Mouse (Mus musculus) midbrain, embryonic 10.5 days (tissue): ENCODE measurements around the gene Cabp4. TPM values are rescaled to one million over a fixed set of nuclear protein-coding genes. Genes with fewer than 3 reads are reported as not detected.
A peak's percentile ranks its signal among the peaks of the same experiment; 100 is the strongest.

Experiments
- DNase-seq: peaks from one replicate; pipeline ENCODE4 v3.0.0-alpha.2; 2017; ENCODE audit warnings: low spot score
- H3K27ac ChIP-seq: fragments of 300-500 bp; sonication (generic); replicated peaks from 2 replicates; pipeline ENCODE4 v1.5.1; 2016; ENCODE audit warnings: mild to moderate bottlenecking
- H3K27me3 ChIP-seq: fragments of 300-500 bp; sonication (generic); 2 replicates; pipeline ENCODE4 v1.6.1; 2016; ENCODE audit warnings: low read depth, mild to moderate bottlenecking; ENCODE audit not compliant: poor library complexity, severe bottlenecking
- H3K36me3 ChIP-seq: fragments of 300-500 bp; sonication (generic); 2 replicates; pipeline ENCODE4 v1.6.1; 2016; ENCODE audit warnings: mild to moderate bottlenecking, moderate library complexity
- H3K4me1 ChIP-seq: fragments of 300-500 bp; sonication (generic); 2 replicates; pipeline ENCODE4 v1.6.1; 2016
- H3K4me3 ChIP-seq: fragments of 300-500 bp; sonication (generic); 2 replicates; pipeline ENCODE4 v1.5.1; 2016; ENCODE audit warnings: mild to moderate bottlenecking, moderate library complexity
- H3K9me3 ChIP-seq: fragments of 300-500 bp; sonication (generic); replicated peaks from 2 replicates; pipeline ENCODE4 v1.6.1; 2016; ENCODE audit warnings: mild to moderate bottlenecking
- WGBS: fragments of 180-500 bp; shearing (Covaris S2); methylation state at CpG from one replicate; pipeline ENCODE4 v1.1.7; 2016; 5-methylcytosine and 5-hydroxymethylcytosine counted together
- polyA plus RNA-seq: library from polyadenylated mRNA; unstranded; fragments of >200 nt; fragmentation: Nextera tagmentation; extraction: Ambion mirVana; gene quantifications from 2 replicates; pipeline ENCODE4 v1.2.1, GENCODE M21; 2016

Cabp4 gene
- polyA plus RNA-seq, 1 experiment from 2014 or later: not detected

GRCm38 (mm10) chr19:4175368-4175947 lies 31.6 kb upstream of the Cabp4 start, which contains the start of gene Carns1:
Carns1 (minus strand) TSS chr19:4175479.
- 2% methylated on average over 11 of the region's 11 CpGs for WGBS
- Histone ChIP-seq H3K27ac (peak within 1 kb of the TSS; percentile 65; the same call in 1 of the 2 replicates), H3K4me1 (peaks cover 23% of the 10 kb centered on the region), H3K9me3 (no peaks in the 10 kb centered on the region), H3K36me3 (no peaks in the 10 kb centered on the region), H3K4me3 (peak within 1 kb of the TSS; percentile 36), H3K27me3 (peaks cover 21% of the 10 kb centered on the region)
- DNase-seq: peak; percentile 42

- H3K27me3 ChIP-seq: peaks cover 23% of the 10 kb centered on the region
- H3K9me3 ChIP-seq: no peaks in the 10 kb centered on the region
- DNase-seq: no peak
- no peaks in the 10 kb centered on the region for H3K36me3 ChIP-seq
- peaks cover 35% of the 10 kb centered on the region for H3K4me1 ChIP-seq
- H3K27ac ChIP-seq: no peak overlapping the region
- H3K4me3 ChIP-seq: no peak overlapping the region
- WGBS: 61% methylated on average over 11 of the region's 11 CpGs
These were observed 29.1 kb upstream of the Cabp4 start for GRCm38 (mm10) chr19:4172925-4173324.

- Histone ChIP-seq H3K27me3 (peaks cover 23% of the 10 kb centered on the region), H3K27ac (no peak overlapping the region), H3K9me3 (no peaks in the 10 kb centered on the region), H3K4me3 (0 out of 2 replicates have a peak overlapping the region, but pooled peaks have one; percentile 9), H3K36me3 (no peaks in the 10 kb centered on the region), H3K4me1 (peaks cover 35% of the 10 kb centered on the region)
- no peak for DNase-seq
- 74% methylated on average over 13 of the region's 13 CpGs for WGBS
These were observed 27.8 kb upstream of the Cabp4 start for GRCm38 (mm10) chr19:4171393-4172290.

GRCm38 (mm10) chr19:4170723-4171392 lies 27.0 kb upstream of the Cabp4 start:
- DNase-seq: no peak
- H3K27ac ChIP-seq: peak overlapping the region; percentile 94
- H3K27me3 ChIP-seq: peaks cover 21% of the 10 kb centered on the region
- H3K36me3 ChIP-seq: no peaks in the 10 kb centered on the region
- no peaks in the 10 kb centered on the region for H3K9me3 ChIP-seq
- peaks cover 33% of the 10 kb centered on the region for H3K4me1 ChIP-seq
- 91% methylated on average over 10 of the region's 10 CpGs for WGBS
- H3K4me3 ChIP-seq: no peak overlapping the region

- Histone ChIP-seq H3K4me3 (peak overlapping the region; percentile 60), H3K36me3 (no peaks in the 10 kb centered on the region), H3K27me3 (peaks cover 18% of the 10 kb centered on the region), H3K4me1 (peaks cover 23% of the 10 kb centered on the region), H3K27ac (peak overlapping the region; percentile 94), H3K9me3 (no peaks in the 10 kb centered on the region)
- DNase-seq: no peak
- 11% methylated on average over 27 of the region's 27 CpGs for WGBS
These were observed 26.0 kb upstream of the Cabp4 start for GRCm38 (mm10) chr19:4169810-4170209.

- peak; percentile 100 for DNase-seq
- Histone ChIP-seq H3K4me1 (peaks cover 23% of the 10 kb centered on the region), H3K4me3 (peak overlapping the region; percentile 60), H3K27ac (peak overlapping the region; percentile 94), H3K36me3 (no peaks in the 10 kb centered on the region), H3K9me3 (no peaks in the 10 kb centered on the region), H3K27me3 (peaks cover 18% of the 10 kb centered on the region)
- WGBS: under 1% methylated on average over 43 of the region's 43 CpGs
These were observed 25.5 kb upstream of the Cabp4 start for GRCm38 (mm10) chr19:4169378-4169784.

- H3K27me3 ChIP-seq: peaks cover 17% of the 10 kb centered on the region
- H3K9me3 ChIP-seq: no peaks in the 10 kb centered on the region
- 84% methylated on average over 9 of the region's 9 CpGs for WGBS
These were observed 23.0 kb upstream of the Cabp4 start for GRCm38 (mm10) chr19:4166678-4167476.

GRCm38 (mm10) chr19:4164721-4165120 lies 20.9 kb upstream of the Cabp4 start:
- no peaks in the 10 kb centered on the region for H3K9me3 ChIP-seq
- DNase-seq: no peak
- 83% methylated on average over 2 of the region's 2 CpGs for WGBS
- peaks cover 16% of the 10 kb centered on the region for H3K36me3 ChIP-seq
- H3K4me1 ChIP-seq: peaks cover 22% of the 10 kb centered on the region
- no peak overlapping the region for H3K27ac ChIP-seq
- H3K27me3 ChIP-seq: no peaks in the 10 kb centered on the region
- H3K4me3 ChIP-seq: no peak overlapping the region

More at GRCm38 (mm10) chr19:4166678-4167476, 23.0 kb upstream of the Cabp4 start:
- Histone ChIP-seq H3K4me3 (no peak overlapping the region), H3K36me3 (no peaks in the 10 kb centered on the region), H3K4me1 (peaks cover 38% of the 10 kb centered on the region), H3K27ac (no peak overlapping the region)
- DNase-seq: no peak

GRCm38 (mm10) chr19:4164100-4164499 lies 20.3 kb upstream of the Cabp4 start:
- WGBS: 78% methylated on average over 3 of the region's 3 CpGs
- Histone ChIP-seq H3K36me3 (peaks cover 23% of the 10 kb centered on the region), H3K9me3 (no peaks in the 10 kb centered on the region), H3K27me3 (no peaks in the 10 kb centered on the region), H3K27ac (no peak overlapping the region), H3K4me3 (peak overlapping the region; percentile 73; the same call in 1 of the 2 replicates), H3K4me1 (peaks cover 17% of the 10 kb centered on the region)
- DNase-seq: no peak

- H3K27ac ChIP-seq: peak overlapping the region; percentile 87
- 43% methylated on average over 4 of the region's 4 CpGs for WGBS
These were observed 19.7 kb upstream of the Cabp4 start for GRCm38 (mm10) chr19:4163543-4163887.

GRCm38 (mm10) chr19:4162646-4163542 lies 19.1 kb upstream of the Cabp4 start, which contains the start of gene Rps6kb2:
Rps6kb2 (minus strand) TSS chr19:4163354.
- Histone ChIP-seq H3K36me3 (peaks cover 35% of the 10 kb centered on the region), H3K27me3 (no peaks in the 10 kb centered on the region), H3K4me3 (peak within 1 kb of the TSS; percentile 73), H3K4me1 (peaks cover 17% of the 10 kb centered on the region), H3K9me3 (no peaks in the 10 kb centered on the region), H3K27ac (peak within 1 kb of the TSS; percentile 87)
- 7% methylated on average over 42 of the region's 42 CpGs for WGBS
- DNase-seq: peak; percentile 95

More at GRCm38 (mm10) chr19:4163543-4163887, 19.7 kb upstream of the Cabp4 start:
- peaks cover 28% of the 10 kb centered on the region for H3K36me3 ChIP-seq
- no peaks in the 10 kb centered on the region for H3K27me3 ChIP-seq
- peak overlapping the region; percentile 73 for H3K4me3 ChIP-seq
- H3K4me1 ChIP-seq: peaks cover 17% of the 10 kb centered on the region
- H3K9me3 ChIP-seq: no peaks in the 10 kb centered on the region
- no peak for DNase-seq
